Mouse (Mus musculus) erythroblast, embryonic 14.5 days (primary cell): ENCODE data around the gene Ak8.

Experiments
- GATA1 ChIP-seq: IDR thresholded peaks from 2 replicates; pipeline ENCODE4 v1.6.1; 2012; ENCODE audit warnings: low read length, inconsistent platforms, mixed read lengths
- TAL1 ChIP-seq: IDR thresholded peaks from 3 replicates; pipeline ENCODE4 v1.6.1; 2012; ENCODE audit warnings: low read length, inconsistent platforms, mixed read lengths

- TF ChIP-seq GATA1 = no peak
- TF ChIP-seq TAL1 = no peak
Measured at GRCm38 (mm10) chr2:28756201-28756600, 56.2 kb downstream of the Ak8 start.
